Mouse (Mus musculus) CD8-positive naive resting alpha-beta T cell, adult 2 months (primary cell): Measurements from ENCODE around the gene Acsl1.

ENCODE experiments used
- DNase-seq, 2 experiments: peaks; one replicate each; pipeline ENCODE4 v3.0.0; 2022; ENCODE audit warnings: low read depth in 2 of 2, low spot score in 2 of 2

Gene Acsl1

DNA sequence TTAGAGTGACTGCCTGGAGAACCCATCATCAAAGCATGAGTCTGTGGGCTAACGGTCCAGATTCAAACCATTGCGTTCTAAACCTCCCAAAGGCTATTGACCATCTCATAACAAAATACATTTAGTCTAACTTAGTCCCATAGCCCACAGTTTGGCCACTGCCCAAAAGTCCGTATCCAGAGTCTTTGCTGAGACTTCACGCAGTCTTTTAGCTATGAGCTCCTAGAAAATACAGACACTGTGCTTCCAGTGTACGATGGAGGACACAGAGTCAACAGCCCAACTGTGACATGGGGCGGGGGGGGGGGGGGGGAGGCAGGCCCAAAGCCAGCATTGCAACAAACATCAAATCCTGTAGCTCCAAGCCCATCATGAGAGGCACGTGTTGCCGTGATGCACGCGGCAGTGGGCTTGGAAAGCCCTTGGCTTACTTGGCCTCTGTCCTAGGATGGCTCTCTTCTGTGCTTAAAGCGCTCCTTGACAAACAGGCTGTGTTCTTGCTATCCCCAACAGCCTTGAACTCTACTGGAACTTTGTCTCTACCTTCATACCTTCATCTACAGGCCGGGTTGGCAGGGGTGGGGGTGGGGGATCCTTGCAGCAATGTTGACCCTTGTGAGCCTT, 32.3 kb downstream of the Acsl1 start:
- no peak for DNase-seq

DNA sequence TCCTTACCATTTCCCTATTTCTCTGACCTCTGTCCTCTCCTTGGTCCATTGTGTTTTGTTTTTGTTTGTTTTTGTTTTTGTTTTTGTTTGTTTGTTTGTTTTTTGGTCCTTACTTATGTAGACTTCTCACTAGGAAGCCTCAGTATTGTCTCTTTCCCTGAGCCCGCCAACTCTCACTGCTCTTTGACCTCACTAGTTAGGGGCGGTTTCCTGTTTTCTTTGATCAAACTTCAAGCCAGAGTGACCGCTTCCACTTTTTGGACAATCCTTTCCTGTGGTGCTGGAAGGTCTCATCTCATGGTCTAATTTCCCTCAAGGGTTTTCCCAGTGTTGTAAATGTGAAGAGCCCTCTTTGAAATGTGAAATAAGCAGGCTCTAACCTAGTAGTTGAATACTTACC, 33.4 kb downstream of the Acsl1 start:
- DNase-seq = no peak

DNA sequence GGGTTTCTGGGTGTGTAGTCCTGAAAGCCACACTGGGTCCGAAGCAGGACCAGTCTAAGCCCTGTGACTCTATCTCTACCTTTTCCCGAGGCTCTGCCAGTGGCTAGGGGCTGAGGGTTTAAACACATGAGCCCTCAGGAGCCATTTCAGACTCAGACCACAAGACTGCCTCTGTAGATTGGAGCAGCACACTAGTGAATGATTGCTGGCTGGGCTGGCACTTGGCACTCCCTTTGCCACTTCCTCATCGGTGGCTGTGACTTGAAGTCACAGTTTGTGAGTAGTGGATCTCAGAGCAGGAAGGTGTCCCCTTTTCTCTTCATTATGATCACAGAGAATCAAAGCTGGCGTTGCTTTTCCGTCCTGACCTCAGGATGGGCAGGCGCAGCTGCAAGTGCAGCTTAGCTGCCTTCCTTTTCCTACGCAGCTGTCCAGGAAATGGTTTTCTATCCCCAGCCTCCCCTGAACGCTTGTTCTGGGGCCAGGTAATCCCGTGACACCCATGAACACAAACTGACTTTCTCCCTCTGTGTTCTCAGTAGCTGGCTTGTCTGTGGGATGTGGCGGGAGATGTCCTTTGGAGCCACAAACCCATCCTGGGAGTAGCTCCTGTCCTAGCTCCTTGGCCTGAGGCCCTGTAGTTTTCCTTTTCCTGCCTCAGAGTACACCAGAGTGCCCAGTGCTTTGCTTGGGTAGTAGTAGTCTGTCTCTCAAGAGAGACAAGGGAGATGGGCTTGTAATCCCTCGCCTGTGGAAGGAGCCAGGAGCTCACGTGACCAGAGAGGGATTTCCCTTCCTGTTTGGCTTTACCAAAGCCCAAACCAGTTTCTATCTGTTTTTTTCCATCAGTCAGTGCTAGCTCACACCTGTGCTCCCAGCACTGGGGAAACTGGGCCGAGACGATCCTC, 37.9 kb downstream of the Acsl1 start:
- no peak for DNase-seq

DNA sequence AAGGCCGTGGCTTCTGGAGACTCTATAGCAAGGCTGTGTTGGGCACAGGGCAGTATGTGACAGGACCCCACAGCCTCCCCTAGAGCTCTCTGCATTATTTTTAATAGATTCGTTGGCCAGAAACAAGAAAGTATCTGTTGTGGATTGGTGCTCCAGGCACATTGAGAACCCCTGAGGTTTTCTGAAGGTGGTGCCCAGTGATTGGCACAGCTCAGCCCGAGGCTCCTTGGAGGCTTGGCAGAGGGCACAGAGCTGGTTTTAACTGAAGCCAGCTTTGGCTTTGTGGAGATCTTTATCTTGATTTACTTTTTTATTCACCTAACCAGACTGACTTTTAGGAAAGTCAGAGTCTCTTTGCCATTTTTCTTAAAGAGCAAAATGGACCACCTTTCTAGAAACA, 38.6 kb downstream of the Acsl1 start:
- no peak for DNase-seq

DNA sequence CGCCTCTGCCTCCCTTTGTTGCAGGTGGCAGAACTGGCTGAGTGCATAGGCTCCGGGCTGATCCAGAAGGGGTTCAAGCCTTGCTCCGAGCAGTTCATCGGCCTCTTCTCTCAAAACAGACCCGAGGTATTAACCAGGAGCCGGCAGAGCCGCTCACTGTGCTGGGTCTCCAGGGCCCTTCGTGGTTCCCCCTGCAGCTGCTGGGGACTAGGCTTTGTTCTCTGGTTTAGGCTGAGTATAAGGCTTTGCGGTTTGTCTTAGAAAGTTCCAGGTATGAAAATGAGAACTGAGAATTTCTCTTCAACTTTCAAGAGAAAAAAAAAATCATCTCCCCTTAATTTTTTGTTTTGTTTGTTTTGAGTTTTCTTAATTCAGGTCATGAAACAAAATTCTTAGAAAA, 40.5 kb downstream of the Acsl1 start:
- no peak for DNase-seq

DNA sequence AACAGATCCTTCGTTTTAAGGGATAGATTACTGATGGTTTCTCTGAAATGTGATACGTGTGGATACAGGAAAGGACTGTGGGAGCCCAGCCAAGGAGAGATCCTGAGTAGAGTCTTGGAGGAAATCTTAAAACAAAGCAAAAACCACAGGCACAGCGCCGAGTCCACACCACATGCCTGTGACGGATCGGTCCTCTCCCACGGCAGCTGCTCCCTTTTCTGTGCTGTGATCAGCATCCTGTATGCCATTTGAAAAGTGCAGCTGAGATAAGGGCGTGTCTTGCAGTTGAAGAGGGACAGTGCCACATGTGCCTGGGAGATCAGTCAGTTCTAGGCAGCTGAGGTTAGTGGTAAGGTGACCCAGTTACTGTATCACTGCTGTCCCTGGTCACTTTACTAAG, 41.7 kb downstream of the Acsl1 start:
- DNase-seq = no peak

DNA sequence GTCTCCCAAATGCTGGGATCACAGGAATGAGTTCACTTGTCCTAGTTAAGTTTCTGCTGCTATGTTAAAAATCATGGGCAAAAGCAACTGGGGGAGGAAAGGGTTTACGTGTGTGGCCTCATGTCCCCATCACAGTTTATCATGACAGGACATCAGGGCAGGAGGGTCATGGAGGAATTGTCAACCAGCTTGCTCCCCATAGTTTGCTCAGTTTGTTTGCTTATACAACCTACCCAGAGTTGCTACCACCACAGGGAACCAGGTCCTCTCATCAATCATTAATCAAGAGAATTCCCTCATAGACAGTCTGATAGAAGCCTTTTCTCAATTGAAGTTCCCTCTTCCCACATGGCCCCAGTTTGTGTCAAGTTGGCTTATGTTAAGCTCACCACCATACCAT, 43.2 kb downstream of the Acsl1 start:
- no peak for DNase-seq

DNA sequence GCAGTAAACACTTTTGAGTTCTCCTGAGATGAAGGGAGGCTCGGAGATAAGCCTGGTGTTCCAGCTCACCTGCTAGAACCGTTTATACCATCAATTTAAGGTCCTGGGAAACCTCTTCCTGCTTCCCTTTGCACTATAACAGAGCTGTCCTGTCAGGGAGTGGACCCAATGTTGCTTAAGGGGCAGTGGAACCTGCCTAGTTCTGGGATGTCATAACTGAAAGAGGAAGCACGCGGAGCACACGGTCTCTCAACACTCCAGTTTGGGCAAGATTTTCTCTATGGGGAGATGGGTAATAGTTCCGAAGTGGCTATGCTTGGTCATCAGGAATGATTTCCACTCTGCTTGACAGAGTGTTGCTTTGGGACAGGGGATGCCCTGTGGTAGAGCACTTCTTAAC, 49.8 kb downstream of the Acsl1 start:
- no peak for DNase-seq

DNA sequence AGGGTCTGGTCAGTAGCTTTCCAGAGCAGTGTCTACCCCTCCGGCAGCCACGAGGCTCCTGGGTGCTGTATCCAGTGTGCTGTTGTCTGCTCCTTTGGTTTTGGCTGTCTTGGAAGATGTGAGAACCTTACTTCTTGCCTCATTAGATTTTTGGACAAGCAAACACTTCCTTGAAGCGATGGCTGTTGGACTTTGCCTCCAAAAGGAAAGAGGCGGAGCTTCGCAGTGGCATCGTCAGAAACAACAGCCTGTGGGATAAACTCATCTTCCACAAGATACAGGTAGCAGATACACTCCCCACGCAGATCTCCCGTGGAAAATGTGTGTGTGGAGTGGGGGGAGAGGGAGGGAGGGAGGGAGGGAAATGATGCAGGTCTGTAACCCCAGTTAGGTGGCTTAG, 55.3 kb downstream of the Acsl1 start:
- no peak for DNase-seq

DNA sequence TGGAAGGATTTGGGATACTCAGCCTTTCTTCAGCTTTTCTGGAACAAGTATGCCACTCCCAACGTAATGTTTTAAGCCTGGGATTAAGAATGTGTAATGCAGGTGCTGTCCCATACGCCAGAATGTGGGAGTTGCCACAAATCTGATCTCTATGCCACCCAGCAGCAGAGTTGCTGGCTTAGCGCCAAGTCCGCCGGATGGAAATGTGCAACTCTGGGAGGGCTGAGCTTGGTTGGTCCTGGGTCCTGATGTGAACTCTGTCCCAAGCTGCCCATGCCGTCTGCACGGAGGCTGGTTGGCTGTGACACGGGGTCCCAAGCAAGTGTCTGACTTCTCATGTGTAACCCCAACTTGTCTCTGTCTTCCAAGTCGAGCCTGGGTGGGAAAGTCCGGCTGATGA, 56.0 kb downstream of the Acsl1 start:
- DNase-seq = no peak

DNA sequence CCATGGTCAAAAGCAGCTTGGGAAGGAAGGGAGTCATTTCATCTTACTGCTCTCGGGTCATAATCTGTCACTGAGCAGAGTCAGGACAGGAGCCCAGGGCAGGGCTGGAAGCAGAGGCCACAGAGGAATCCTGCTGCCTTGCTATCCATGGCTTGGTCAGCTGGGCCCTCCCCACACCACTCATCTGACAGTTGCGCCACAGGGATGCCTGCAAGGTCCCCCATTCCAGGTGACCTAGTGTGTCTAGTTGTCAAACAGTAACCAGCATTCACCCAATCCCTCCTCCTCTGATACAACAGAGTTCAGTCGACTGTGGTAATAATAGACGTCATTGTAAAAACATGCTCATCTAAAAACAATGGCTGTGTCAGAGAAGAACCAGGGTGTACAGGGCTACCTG, 58.7 kb downstream of the Acsl1 start:
- DNase-seq = no peak

DNA sequence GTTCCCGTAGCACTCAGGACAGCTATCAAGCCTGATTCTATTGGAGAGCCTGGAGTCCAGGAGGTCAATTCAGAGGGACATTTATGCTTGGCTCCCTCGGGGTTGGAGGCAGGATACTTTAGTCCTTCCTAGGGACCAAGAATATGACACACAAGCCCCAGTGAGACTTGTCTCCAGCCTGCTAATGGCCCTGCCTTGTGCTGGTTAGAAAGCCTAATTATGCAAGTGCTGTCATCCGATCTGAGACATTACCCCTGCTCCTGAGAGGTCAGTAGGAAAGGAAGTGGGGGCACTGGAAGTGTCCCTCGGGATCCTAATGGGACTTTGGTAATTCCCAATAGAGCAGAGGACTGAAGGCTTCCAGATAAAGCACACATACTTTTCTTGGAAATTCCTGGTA, 59.7 kb downstream of the Acsl1 start:
- no peak for DNase-seq

DNA sequence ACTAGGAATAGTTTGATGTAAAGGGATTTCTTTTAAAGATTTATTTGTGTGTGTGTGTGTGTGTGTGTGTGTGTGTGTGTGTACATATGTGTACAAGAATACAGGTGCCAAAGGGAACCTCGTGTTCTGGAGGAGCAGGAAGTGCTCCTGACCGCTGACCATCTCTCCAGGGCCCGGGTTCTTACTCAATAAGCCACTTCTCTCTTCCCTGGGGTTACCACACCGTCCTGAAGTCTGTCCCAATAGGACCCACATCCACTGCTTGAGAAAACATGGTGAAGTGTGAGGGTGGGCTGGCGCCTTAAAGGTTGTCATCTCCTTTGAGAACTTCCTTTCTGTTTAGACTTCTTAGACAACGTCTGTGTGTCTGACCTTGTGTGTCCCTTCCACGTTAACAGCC, 63.1 kb downstream of the Acsl1 start:
- no peak for DNase-seq

DNA sequence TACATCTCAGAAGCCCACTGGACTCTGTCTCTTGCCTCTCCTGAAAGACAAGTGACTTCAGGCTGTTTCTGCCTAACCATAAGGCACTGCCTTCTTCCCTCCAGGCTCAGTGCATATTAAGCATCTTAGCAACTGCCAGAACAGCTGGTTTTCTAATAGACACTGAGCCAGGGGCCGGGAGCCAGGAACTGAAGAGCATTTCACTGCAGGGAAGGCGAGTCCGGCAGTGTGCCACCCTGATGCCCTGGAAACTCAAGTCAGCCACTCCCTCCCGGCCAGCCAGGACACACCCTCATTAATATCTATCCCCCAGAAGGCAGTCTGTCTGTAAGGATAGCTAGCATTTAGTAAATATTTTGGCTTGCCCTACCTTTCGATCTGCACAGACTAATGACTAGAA, 68.9 kb downstream of the Acsl1 start:
- no peak for DNase-seq

DNA sequence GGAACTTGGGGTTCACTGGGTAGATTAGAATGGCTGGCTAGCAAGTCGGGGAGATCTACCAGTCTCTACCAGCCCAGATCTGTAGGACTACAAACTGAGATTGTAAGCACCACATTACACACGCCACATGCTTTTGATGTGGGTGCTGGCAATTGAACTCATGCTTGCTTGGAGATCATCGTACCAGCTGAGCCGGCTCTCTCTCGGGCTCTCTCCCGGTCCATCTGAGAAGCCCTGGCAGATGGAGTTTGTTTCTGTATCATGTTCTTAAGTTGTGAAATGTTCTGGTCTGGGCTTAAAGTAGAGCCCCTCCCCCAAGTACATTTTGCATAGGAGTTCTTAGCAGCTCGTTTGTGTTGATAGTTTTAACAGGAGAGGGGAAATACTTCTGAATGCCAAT, 72.4 kb downstream of the Acsl1 start:
- DNase-seq = peak; percentile 55 to 66

DNA sequence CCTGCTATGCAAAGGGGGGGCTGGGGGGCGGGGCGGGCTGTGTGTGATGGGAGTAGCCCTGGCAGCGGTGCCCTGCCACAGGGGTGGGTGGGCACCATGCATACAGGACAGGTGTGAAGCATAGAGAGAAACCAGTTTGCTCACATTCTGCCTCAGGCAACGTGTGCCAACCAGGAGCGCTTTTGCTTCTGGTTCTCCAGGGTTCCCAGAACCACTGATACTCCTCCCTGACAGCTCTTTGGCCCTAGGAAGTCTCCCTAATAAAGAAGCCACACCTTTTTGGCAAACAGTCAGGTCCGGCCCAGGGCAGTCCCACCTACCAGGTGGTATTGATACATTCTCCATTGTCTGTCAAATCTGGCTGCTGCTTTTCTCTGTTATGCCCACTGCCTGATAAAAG, 72.8 kb downstream of the Acsl1 start:
- no peak for DNase-seq

DNA sequence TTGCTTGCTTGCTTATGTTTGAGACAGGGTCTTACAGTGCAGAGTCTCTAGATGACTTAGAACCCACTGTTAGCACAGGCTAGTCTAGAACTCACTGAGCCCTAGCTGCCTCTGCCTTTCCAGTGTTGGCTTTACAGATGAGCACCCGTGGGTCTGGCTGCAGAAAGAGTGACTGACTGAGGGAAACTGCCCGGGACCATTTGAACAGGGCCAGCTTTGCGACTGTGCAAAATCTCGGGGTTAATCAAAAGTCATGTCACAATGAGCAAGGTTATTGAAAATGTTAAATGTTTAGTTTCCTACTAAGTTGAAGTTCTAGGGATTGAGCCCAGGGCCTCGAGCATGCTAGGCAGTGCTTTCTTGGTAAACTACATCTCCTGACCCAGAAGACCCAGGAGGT, 75.0 kb downstream of the Acsl1 start:
- no peak for DNase-seq

DNA sequence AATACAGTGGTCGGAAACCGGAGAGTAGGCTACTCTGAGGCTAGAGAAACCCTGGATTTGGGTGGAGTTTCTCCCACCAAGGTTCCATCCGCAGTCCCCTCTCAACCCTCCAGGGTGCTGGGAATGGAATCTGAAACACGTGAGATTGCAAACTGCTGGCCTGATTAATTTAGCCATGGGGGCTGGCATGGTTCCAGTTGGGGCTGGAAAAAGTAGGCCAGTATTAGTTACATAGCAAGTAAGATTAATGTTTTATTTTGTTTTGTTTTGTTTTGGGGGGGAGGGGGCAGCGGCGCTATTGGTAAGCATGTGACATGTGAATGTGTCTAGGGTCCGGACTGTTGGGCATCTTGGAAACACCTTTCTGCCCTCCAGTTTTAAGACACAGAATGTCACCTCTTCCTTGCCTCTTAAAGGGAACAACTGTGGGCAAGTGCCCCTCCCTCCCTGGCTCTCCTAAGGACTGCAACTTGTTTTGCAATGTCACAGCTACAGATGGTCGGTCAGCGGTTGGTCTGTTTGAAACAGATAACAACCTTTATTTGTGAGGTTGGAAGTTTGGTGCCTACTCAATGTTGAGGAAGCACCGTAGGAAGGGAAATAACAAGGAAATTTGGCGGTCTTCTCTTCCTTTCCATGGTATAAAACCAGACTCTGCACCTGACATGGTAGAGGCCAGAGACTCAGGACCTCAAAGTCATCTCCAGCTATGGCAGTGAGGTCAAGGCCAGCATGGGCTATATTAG, 75.8 kb downstream of the Acsl1 start:
- no peak for DNase-seq

DNA sequence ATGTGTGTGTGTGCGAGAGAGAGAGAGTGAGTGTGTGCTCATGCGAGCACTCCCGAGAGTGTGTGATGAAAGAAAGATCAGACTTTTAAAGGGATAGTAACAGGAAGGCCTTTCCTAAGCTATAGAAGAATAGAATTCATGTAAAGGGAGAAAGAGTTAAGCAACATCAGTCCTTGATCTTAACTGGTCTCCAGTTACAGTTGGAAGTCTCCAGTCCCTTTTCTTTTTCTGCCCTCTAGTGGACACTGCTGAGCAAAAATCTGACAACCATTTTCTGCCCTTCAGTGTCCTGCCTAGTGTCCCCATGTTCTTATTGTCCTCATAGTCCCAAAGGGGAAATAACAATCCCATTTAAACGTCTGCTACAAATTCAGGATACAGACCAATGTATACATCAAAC, 76.4 kb downstream of the Acsl1 start:
- DNase-seq = peak in 1 of 2 experiments; percentile 15

DNA sequence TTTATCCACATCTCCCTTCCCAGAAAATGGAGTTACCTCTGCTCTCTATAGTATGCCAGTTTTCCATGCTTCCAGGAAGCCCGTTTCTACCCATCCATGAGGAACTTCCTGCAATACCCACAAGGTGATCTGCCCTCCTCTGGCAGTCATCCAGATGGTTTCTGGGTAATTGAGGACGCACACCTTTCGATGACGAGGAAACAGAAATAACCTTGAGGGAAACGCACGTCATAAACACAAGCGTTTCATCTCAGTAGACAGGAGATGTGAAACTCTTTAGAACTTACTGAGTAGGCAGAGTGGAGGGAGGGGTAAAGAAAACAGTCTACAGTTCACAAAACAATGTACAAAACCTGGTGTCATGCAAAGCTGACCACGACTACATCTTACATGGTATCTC, 79.2 kb downstream of the Acsl1 start:
- no peak for DNase-seq

DNA sequence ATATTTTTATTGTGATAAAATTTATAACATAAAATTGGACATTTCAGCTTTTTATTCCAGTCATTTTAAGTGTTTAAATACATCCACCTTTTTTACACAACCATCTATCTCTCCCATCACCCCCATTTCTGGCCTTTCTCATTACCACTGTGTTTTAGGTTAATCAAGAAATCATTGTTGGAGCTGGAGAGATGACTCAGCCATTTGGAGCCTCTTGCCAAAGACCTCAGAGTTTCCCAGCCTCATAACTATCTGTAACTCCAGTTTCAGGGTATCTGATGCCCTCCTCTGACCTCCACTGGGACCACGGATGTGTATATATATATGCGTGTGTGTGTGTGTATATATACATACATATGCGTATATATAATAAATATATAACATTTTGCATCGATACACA, 80.2 kb downstream of the Acsl1 start:
- no peak for DNase-seq
